ENCODE assay signal across 8 mouse cellular contexts in genomic region chr11:49931853-49932252, GRCm38 (mm10). TPM values are rescaled to one million over a fixed set of nuclear protein-coding genes. Genes with fewer than 3 reads are reported as not detected.
DNase-seq lines count a peak whose midpoint lies in the region; ATAC-seq lines count a peak whose summit lies in the region.

No protein-coding gene starts in this region.

- H3K4me2 ChIP-seq in forebrain, embryonic 11.5 days (ENCODE audit: low read depth, low read length, severe bottlenecking) = no peak overlapping the region
- H3K4me2 ChIP-seq in forebrain, embryonic 15.5 days (replicated peaks) = no peak overlapping the region

- H3K27ac ChIP-seq in forebrain, embryonic 11.5 days (ENCODE audit: low read depth, low read length) = no peak overlapping the region
- H3K27ac ChIP-seq in forebrain, embryonic 10.5 days = no peak overlapping the region
- no peak overlapping the region; the same call in 1 of the 2 replicates for H3K27ac ChIP-seq in forebrain, embryonic 15.5 days (replicated peaks)
- no peak overlapping the region for H3K27ac ChIP-seq in limb, embryonic 10.5 days

- H3K4me1 ChIP-seq in forebrain, embryonic 11.5 days (replicated peaks; ENCODE audit: control insufficient read depth, insufficient read depth, low read length) = peaks cover under 1% of the 10 kb centered on the region; the same call in 1 of the 2 replicates
- peaks cover 20% of the 10 kb centered on the region for H3K4me1 ChIP-seq in forebrain, embryonic 10.5 days
- H3K4me1 ChIP-seq in forebrain, embryonic 15.5 days = peaks cover 25% of the 10 kb centered on the region
- peaks cover 39% of the 10 kb centered on the region for H3K4me1 ChIP-seq in limb, embryonic 10.5 days

- no peaks in the 10 kb centered on the region; the same call in 1 of the 2 replicates for H3K27me3 ChIP-seq in forebrain, embryonic 11.5 days (ENCODE audit: control insufficient read depth, insufficient read depth, low read length)
- no peaks in the 10 kb centered on the region for H3K27me3 ChIP-seq in forebrain, embryonic 10.5 days (ENCODE audit: poor library complexity, severe bottlenecking)
- H3K27me3 ChIP-seq in forebrain, embryonic 15.5 days = no peaks in the 10 kb centered on the region
- H3K27me3 ChIP-seq in limb, embryonic 10.5 days (ENCODE audit: low read depth, poor library complexity, severe bottlenecking) = peaks cover 25% of the 10 kb centered on the region

- peak; percentile 49; the same call in 1 of the 2 replicates for ATAC-seq in forebrain, embryonic 11.5 days (replicated peaks; ENCODE audit: low FRiP score)
- 0 out of 2 replicates have a peak, but pooled peaks have one; percentile 4 for ATAC-seq in forebrain, embryonic 15.5 days (replicated peaks)

- DNase-seq in forebrain, embryonic 11.5 days (ENCODE audit: low spot score) = no peak
- no peak for DNase-seq in forebrain, embryonic 10.5 days (ENCODE audit: extremely low spot score, low spot score)
- peak; percentile 43 for DNase-seq in NIH3T3 (ENCODE audit: low read depth)
- peak; percentile 61 for DNase-seq in limb, embryonic 10.5 days (ENCODE audit: low spot score)
- no peak for DNase-seq in thymus, postnatal 10 days (ENCODE audit: low spot score in 2 of 2)
- no peak for DNase-seq in testis, postnatal 10 days (ENCODE audit: low spot score)
- DNase-seq in gastrocnemius, adult 8-10 months (ENCODE audit: low spot score in 2 of 2) = no peak

- H3K36me3 ChIP-seq in forebrain, embryonic 11.5 days (ENCODE audit: control insufficient read depth, insufficient read depth, low read length) = no peaks in the 10 kb centered on the region
- no peaks in the 10 kb centered on the region for H3K36me3 ChIP-seq in forebrain, embryonic 10.5 days (replicated peaks)
- H3K36me3 ChIP-seq in forebrain, embryonic 15.5 days = no peaks in the 10 kb centered on the region
- no peaks in the 10 kb centered on the region for H3K36me3 ChIP-seq in limb, embryonic 10.5 days

- H3K9ac ChIP-seq in forebrain, embryonic 11.5 days (ENCODE audit: low read length) = no peak overlapping the region
- H3K9ac ChIP-seq in forebrain, embryonic 15.5 days (replicated peaks) = no peak overlapping the region

- 44% methylated on average over 7 of the region's 7 CpGs for WGBS in forebrain, embryonic 11.5 days
- 54% methylated on average over 7 of the region's 7 CpGs for WGBS in forebrain, embryonic 10.5 days
- 30% methylated on average over 7 of the region's 7 CpGs for WGBS in forebrain, embryonic 15.5 days
- 4% methylated on average over 7 of the region's 7 CpGs for WGBS in limb, embryonic 10.5 days

- no peaks in the 10 kb centered on the region for H3K9me3 ChIP-seq in forebrain, embryonic 11.5 days (ENCODE audit: control insufficient read depth, low read length)
- H3K9me3 ChIP-seq in forebrain, embryonic 10.5 days = no peaks in the 10 kb centered on the region
- no peaks in the 10 kb centered on the region for H3K9me3 ChIP-seq in forebrain, embryonic 15.5 days
- no peaks in the 10 kb centered on the region for H3K9me3 ChIP-seq in limb, embryonic 10.5 days (replicated peaks)

- H3K4me3 ChIP-seq in forebrain, embryonic 11.5 days (ENCODE audit: low read depth, low read length) = no peak overlapping the region
- no peak overlapping the region for H3K4me3 ChIP-seq in forebrain, embryonic 10.5 days
- no peak overlapping the region for H3K4me3 ChIP-seq in forebrain, embryonic 15.5 days
- no peak overlapping the region for H3K4me3 ChIP-seq in limb, embryonic 10.5 days

RNA-seq across cellular contexts. Expression of gene Rasgef1c, which starts 30.2 kb away (rescaled TPM):
- 1.2 and 1.6 TPM in 2 replicates for polyA plus RNA-seq in forebrain, embryonic 11.5 days (2014; fragmentation: Nextera tagmentation; extraction: Ambion mirVana)
- polyA plus RNA-seq in forebrain, embryonic 10.5 days (2016; fragmentation: Nextera tagmentation; extraction: Ambion mirVana) = 0.29 and 0.33 TPM in 2 replicates
- 11.8 and 14.8 TPM in 2 replicates for polyA plus RNA-seq in forebrain, embryonic 15.5 days (2015; fragmentation: Nextera tagmentation; extraction: Ambion mirVana)
- polyA plus RNA-seq in limb, embryonic 10.5 days (2016; fragmentation: Nextera tagmentation; extraction: Ambion mirVana) = 0.15 TPM in 1 of 2 replicates, not detected in the other
- total RNA-seq in gastrocnemius, adult 8-10 months (2022) = under 1 TPM in 2 of 4 experiments, not detected in 2; 0.24 to 0.43 TPM

Comparison
In these comparisons a context has a peak if more than half of its experiments do, and no peak if none do; other contexts are left out.
1. DNase-seq: peak in NIH3T3 (single experiment) and limb, embryonic 10.5 days (single experiment); none in forebrain, embryonic 11.5 days (single experiment), forebrain, embryonic 10.5 days (single experiment), thymus, postnatal 10 days (0 of 2), testis, postnatal 10 days (single experiment) and gastrocnemius, adult 8-10 months (0 of 2).